Mouse (Mus musculus) heart, embryonic 16.5 days (tissue): ENCODE measurements at regions not wholly inside any gene's neighbourhood (a gene's known extent, or its start where the extent isn't known, plus 50 kb on each side); places are given as distances from the start of the nearest gene placed in this dataset.

Experiments
- ATAC-seq: fragments of 200-750 bp; cut with Nextera tagmentation; replicated peaks from 2 replicates; pipeline ENCODE4 v1.8.0; 2017; ENCODE audit warnings: moderate number of reproducible peaks; ENCODE audit not compliant: insufficient read depth, low FRiP score; ENCODE audit errors: extremely low read depth
- H3K27ac ChIP-seq: fragments of 300-500 bp; sonication (generic); 2 replicates; pipeline ENCODE4 v1.5.1; 2014; ENCODE audit warnings: mild to moderate bottlenecking, low read length, control low read depth, moderate library complexity
- H3K27me3 ChIP-seq: fragments of 300-500 bp; sonication (generic); 2 replicates; pipeline ENCODE4 v1.6.1; 2014; ENCODE audit warnings: low read length, mixed read lengths; ENCODE audit not compliant: control insufficient read depth, insufficient read depth
- H3K36me3 ChIP-seq: fragments of 300-500 bp; sonication (generic); 2 replicates; pipeline ENCODE4 v1.6.1; 2014; ENCODE audit not compliant: control insufficient read depth, insufficient read depth
- H3K4me1 ChIP-seq: fragments of 300-500 bp; sonication (generic); 2 replicates; pipeline ENCODE4 v1.6.1; 2014; ENCODE audit warnings: low read length, mixed read lengths; ENCODE audit not compliant: control insufficient read depth, insufficient read depth
- H3K4me2 ChIP-seq: fragments of 300-500 bp; sonication (generic); 2 replicates; pipeline ENCODE4 v1.6.1; 2014; ENCODE audit warnings: low read depth, mild to moderate bottlenecking, control low read depth, low read length
- H3K4me3 ChIP-seq: fragments of 300-500 bp; sonication (generic); 2 replicates; pipeline ENCODE4 v1.5.1; 2014; ENCODE audit warnings: mild to moderate bottlenecking, control low read depth, low read length
- H3K9ac ChIP-seq: fragments of 300-500 bp; sonication (generic); 2 replicates; pipeline ENCODE4 v1.6.1; 2014; ENCODE audit warnings: low read length, control low read depth
- H3K9me3 ChIP-seq: fragments of 300-500 bp; sonication (generic); replicated peaks from 2 replicates; pipeline ENCODE4 v1.6.1; 2016; ENCODE audit warnings: low read length; ENCODE audit not compliant: control insufficient read depth
- WGBS: fragments of 180-500 bp; shearing (Covaris S2); extraction: QIAGEN DNeasy Blood & Tissue Kit; methylation state at CpG from one replicate; pipeline ENCODE4 v1.1.7; 2014; 5-methylcytosine and 5-hydroxymethylcytosine counted together

GRCm38 (mm10) chr9:51637131-51637920 is 127.8 kb upstream of the Arhgap20 start:
- Histone ChIP-seq H3K4me3 (no peak overlapping the region), H3K36me3 (no peaks in the 10 kb centered on the region), H3K4me1 (peaks cover 13% of the 10 kb centered on the region), H3K9me3 (no peaks in the 10 kb centered on the region), H3K4me2 (0 out of 2 replicates have a peak overlapping the region, but pooled peaks have one; percentile 3), H3K27me3 (no peaks in the 10 kb centered on the region), H3K27ac (peak overlapping the region; percentile 9), H3K9ac (no peak overlapping the region)
- 46% methylated on average over 6 of the region's 6 CpGs for WGBS
- no peak for ATAC-seq

- H3K9me3 ChIP-seq: no peaks in the 10 kb centered on the region
- H3K27me3 ChIP-seq: no peaks in the 10 kb centered on the region
- H3K4me2 ChIP-seq: no peak overlapping the region
- peak overlapping the region; percentile 32 for H3K27ac ChIP-seq
- H3K9ac ChIP-seq: no peak overlapping the region
- H3K4me1 ChIP-seq: peaks cover 13% of the 10 kb centered on the region
- no peaks in the 10 kb centered on the region for H3K36me3 ChIP-seq
- ATAC-seq: 0 out of 2 replicates have a peak, but pooled peaks have one; percentile 37
- 52% methylated on average over 4 of the region's 4 CpGs for WGBS
- no peak overlapping the region for H3K4me3 ChIP-seq
Measured at GRCm38 (mm10) chr9:51641706-51642105, 123.4 kb upstream of the Arhgap20 start.

- Histone ChIP-seq H3K27ac (no peak overlapping the region), H3K27me3 (no peaks in the 10 kb centered on the region), H3K36me3 (no peaks in the 10 kb centered on the region), H3K4me3 (no peak overlapping the region), H3K9ac (no peak overlapping the region), H3K4me1 (peaks cover 10% of the 10 kb centered on the region), H3K4me2 (no peak overlapping the region), H3K9me3 (no peaks in the 10 kb centered on the region)
- ATAC-seq: no peak
- WGBS: 39% methylated on average over 1 of the region's 1 CpGs
Measured at GRCm38 (mm10) chr9:51645426-51645825, 119.7 kb upstream of the Arhgap20 start.

- no peaks in the 10 kb centered on the region for H3K4me1 ChIP-seq
- WGBS: 85% methylated on average over 4 of the region's 4 CpGs
- no peak overlapping the region for H3K9ac ChIP-seq
- H3K9me3 ChIP-seq: no peaks in the 10 kb centered on the region
- ATAC-seq: no peak
- no peak overlapping the region for H3K4me3 ChIP-seq
- H3K27me3 ChIP-seq: no peaks in the 10 kb centered on the region
- no peak overlapping the region for H3K4me2 ChIP-seq
- H3K27ac ChIP-seq: no peak overlapping the region
- no peaks in the 10 kb centered on the region for H3K36me3 ChIP-seq
Measured at GRCm38 (mm10) chr9:51653376-51654292, 111.5 kb upstream of the Arhgap20 start.

DNA sequence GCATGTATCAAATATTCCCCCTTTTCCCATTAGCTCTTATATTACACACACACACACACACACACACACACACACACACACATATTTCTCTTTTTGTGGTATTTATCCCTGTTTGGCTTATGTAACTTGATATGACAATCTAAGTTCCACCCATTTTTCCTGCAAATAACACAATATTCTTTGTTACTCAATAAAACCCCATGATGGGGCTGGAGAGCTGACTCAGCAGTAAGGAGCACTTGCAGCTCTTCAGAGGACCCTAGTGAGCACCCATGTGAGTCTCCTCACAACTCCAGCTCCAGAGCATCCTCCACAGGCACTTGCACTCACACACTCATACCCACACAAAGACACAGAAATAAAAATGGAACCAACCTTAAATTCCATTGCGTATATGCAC is 110.5 kb upstream of the Arhgap20 start:
- no peaks in the 10 kb centered on the region for H3K4me1 ChIP-seq
- H3K4me2 ChIP-seq: no peak overlapping the region
- H3K27ac ChIP-seq: no peak overlapping the region
- H3K4me3 ChIP-seq: no peak overlapping the region
- 96% methylated on average over 1 of the region's 1 CpGs for WGBS
- no peak overlapping the region for H3K9ac ChIP-seq
- no peak for ATAC-seq
- H3K36me3 ChIP-seq: no peaks in the 10 kb centered on the region
- H3K27me3 ChIP-seq: no peaks in the 10 kb centered on the region
- no peaks in the 10 kb centered on the region for H3K9me3 ChIP-seq

DNA sequence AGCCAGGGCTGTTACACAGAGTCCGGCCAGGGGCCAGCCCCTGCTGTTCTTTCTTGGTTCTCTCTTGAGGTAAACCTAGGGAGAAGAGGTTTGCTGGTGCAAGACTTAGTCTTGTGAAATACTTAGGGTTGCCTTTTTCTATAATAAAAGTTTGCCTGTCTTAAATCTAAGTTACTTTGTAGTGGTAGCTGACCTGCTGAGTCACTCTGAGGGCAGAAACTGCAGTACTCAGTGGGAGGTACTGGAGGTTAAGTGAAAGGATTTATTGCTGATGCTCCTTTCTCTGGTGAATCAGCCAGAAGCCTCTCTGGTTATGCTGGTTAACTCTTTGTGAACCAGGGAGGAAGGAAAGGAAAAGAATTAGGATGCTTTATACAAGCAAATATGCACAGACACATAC is 107.3 kb upstream of the Arhgap20 start:
- H3K9ac ChIP-seq: no peak overlapping the region
- ATAC-seq: no peak
- H3K9me3 ChIP-seq: no peaks in the 10 kb centered on the region
- no peaks in the 10 kb centered on the region for H3K27me3 ChIP-seq
- no peaks in the 10 kb centered on the region for H3K4me1 ChIP-seq
- 84% methylated on average over 1 of the region's 1 CpGs for WGBS
- H3K36me3 ChIP-seq: no peaks in the 10 kb centered on the region
- H3K4me3 ChIP-seq: no peak overlapping the region
- no peak overlapping the region for H3K4me2 ChIP-seq
- H3K27ac ChIP-seq: no peak overlapping the region

DNA sequence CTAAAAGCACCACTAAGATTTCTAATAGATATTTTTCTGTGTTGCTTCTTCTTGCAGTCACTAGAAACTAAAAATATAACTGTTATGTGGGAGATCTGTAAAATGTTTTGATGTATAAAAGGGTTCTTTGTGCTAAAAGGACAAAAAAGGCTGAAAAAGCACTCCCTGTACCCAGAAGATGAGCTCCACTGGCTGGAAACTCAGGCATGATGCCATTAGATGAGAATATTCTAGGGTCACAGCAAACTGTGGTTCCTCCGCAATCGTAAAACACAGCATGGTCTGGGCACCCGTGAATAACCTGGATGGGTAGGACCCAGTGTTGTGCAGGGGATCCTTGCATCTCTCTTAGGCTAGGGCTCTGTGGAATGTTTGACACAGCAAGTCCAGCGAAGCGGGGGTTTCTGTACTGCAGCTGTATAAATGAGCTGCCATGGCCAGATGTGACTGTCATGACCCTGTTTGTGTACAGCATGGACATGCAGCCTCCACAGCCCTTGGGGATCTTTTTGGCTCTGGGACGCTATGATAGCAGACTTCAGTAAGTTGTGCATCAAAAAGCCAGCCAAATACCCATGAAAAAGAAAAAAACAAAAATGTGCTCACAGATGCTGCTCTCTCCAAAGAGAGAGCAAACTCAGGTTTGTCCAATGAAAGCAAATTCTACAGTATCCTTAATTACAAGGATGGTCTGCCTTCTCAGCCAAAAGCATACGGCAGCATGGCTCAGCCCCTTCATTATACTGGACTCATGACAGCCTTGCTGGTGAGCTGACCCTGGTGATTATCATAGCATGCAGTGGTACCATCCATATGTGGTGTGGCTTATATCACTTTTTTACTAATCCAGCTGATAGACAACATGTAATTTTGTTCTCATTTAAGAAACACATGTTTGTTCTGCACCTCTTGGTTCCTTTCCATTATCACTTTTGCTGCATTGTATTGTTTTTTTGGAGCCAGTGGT is 103.9 kb upstream of the Arhgap20 start:
- no peak overlapping the region for H3K4me3 ChIP-seq
- H3K27ac ChIP-seq: no peak overlapping the region
- 70% methylated on average over 7 of the region's 7 CpGs for WGBS
- H3K9ac ChIP-seq: no peak overlapping the region
- no peak for ATAC-seq
- H3K4me1 ChIP-seq: no peaks in the 10 kb centered on the region
- no peak overlapping the region for H3K4me2 ChIP-seq
- no peaks in the 10 kb centered on the region for H3K9me3 ChIP-seq
- no peaks in the 10 kb centered on the region for H3K27me3 ChIP-seq
- H3K36me3 ChIP-seq: no peaks in the 10 kb centered on the region

GRCm38 (mm10) chr9:51661911-51662310 is 103.2 kb upstream of the Arhgap20 start:
- Histone ChIP-seq H3K27me3 (no peaks in the 10 kb centered on the region), H3K9me3 (no peaks in the 10 kb centered on the region), H3K4me3 (no peak overlapping the region), H3K4me2 (no peak overlapping the region), H3K9ac (no peak overlapping the region), H3K4me1 (no peaks in the 10 kb centered on the region), H3K36me3 (no peaks in the 10 kb centered on the region), H3K27ac (no peak overlapping the region)
- 80% methylated on average over 2 of the region's 2 CpGs for WGBS
- no peak for ATAC-seq
